ENCODE assay signal across 22 mouse cellular contexts in genomic region chr7:139093124-139093523, GRCm38 (mm10). TPM values are rescaled to one million over a fixed set of nuclear protein-coding genes. Genes with fewer than 3 reads are reported as not detected.
DNase-seq lines count a peak whose midpoint lies in the region; TF ChIP-seq lines count a peak whose summit lies in the region.
"Had no signal": no experiment of that assay in that cellular context is flagged by ENCODE, and none has a peak within 500 bp of the region (broad histone marks: within the 10 kb centered on the region; RNA-seq: fewer than 3 reads in every experiment).

No protein-coding gene starts in this region.

- peak overlapping the region; percentile 5; the same call in 1 of the 2 replicates for H3K27ac ChIP-seq in left cerebral cortex, adult 2 months
- no peak overlapping the region for H3K27ac ChIP-seq in heart, adult 2 months
- H3K27ac ChIP-seq: forebrain, embryonic 10.5 days; heart, embryonic 15.5 days; kidney, embryonic 15.5 days; limb, embryonic 12.5 days; liver, embryonic 12.5 days; neural tube, embryonic 15.5 days had no signal

- no peak for TF ChIP-seq CTCF in left cerebral cortex, adult 2 months (IDR thresholded peaks at IDR 0.05)
- no peak for TF ChIP-seq CTCF in heart, adult 2 months (IDR thresholded peaks at IDR 0.05)

- no peaks in the 10 kb centered on the region for H3K79me2 ChIP-seq in heart, adult 2 months (replicated peaks; ENCODE audit: control insufficient read depth, insufficient read depth, low read length)

- 92% methylated on average over 5 of the region's 5 CpGs for WGBS in heart, adult 2 months

- H3K27me3 ChIP-seq in heart, adult 2 months (ENCODE audit: control insufficient read depth, insufficient read depth, low read length), result no peaks in the 10 kb centered on the region
- H3K27me3 ChIP-seq: neural tube, embryonic 15.5 days had no signal

- H3K4me3 ChIP-seq in left cerebral cortex, adult 2 months, result no peak overlapping the region
- no peak overlapping the region for H3K4me3 ChIP-seq in heart, adult 2 months
- H3K4me3 ChIP-seq: forebrain, embryonic 10.5 days; heart, embryonic 15.5 days; kidney, embryonic 15.5 days; limb, embryonic 12.5 days; liver, embryonic 12.5 days; megakaryocyte, embryonic 14.5 days; myocyte; neural tube, embryonic 15.5 days had no signal

- no peaks in the 10 kb centered on the region for H3K36me3 ChIP-seq in heart, adult 2 months (ENCODE audit: control insufficient read depth, insufficient read depth, low read length)
- H3K36me3 ChIP-seq: heart, embryonic 15.5 days; liver, embryonic 12.5 days had no signal

- TF ChIP-seq EP300 in heart, adult 2 months (IDR thresholded peaks at IDR 0.05; ENCODE audit: insufficient read depth, low read depth, low read length), result no peak

- no peak overlapping the region for H3K9ac ChIP-seq in heart, adult 2 months (ENCODE audit: low read depth, low read length)
- H3K9ac ChIP-seq: heart, embryonic 15.5 days; kidney, embryonic 15.5 days; limb, embryonic 12.5 days; liver, embryonic 12.5 days; neural tube, embryonic 15.5 days had no signal

- intact Hi-C loops in left cerebral cortex, adult 2 months (cut with DNase I), result no loop called here
- intact Hi-C loops in heart, adult 2 months (cut with DNase I), result no loop called here

- no peak for TF ChIP-seq POLR2A in heart, adult 2 months (IDR thresholded peaks at IDR 0.05; ENCODE audit: insufficient read depth, low read depth, low read length)

- no peak for DNase-seq in left cerebral cortex, adult 2 months (ENCODE audit: extremely low spot score in 1 of 2, low spot score in 2 of 2)
- no peak for DNase-seq in left cerebral cortex, adult 18-20 months (ENCODE audit: low spot score in 2 of 2)
- peak; percentile 84 to 93 for DNase-seq in cerebellum, adult 18-20 months
- DNase-seq in cerebellum, adult 9-11 months, result peak; percentile 94
- DNase-seq in telencephalon, adult 2 months (ENCODE audit: low read depth, low spot score), result peak; percentile 62
- DNase-seq in heart, adult 2 months, result no peak
- DNase-seq in neural tube, embryonic 10.5 days (ENCODE audit: extremely low spot score, low spot score), result no peak
- DNase-seq: adrenal gland, adult 2 months; gastrocnemius, postnatal 14 days; heart, adult 18-20 months; heart, postnatal 4 days; lung, adult 2 months; midbrain, embryonic 14.5 days; thymus, adult 18-20 months had no signal

- no peaks in the 10 kb centered on the region for H3K4me1 ChIP-seq in heart, adult 2 months (ENCODE audit: control insufficient read depth, insufficient read depth, low read length)
- H3K4me1 ChIP-seq: heart, embryonic 15.5 days; kidney, embryonic 15.5 days; limb, embryonic 12.5 days; liver, embryonic 12.5 days; megakaryocyte, embryonic 14.5 days had no signal

RNA-seq across cellular contexts. Expression of gene Dpysl4, which starts 7.3 kb away (rescaled TPM):
- 10 to 100 TPM; 48.2 to 56.9 TPM for total RNA-seq in left cerebral cortex, adult 2 months (2021)
- total RNA-seq in left cerebral cortex, adult 18-20 months (2021), result 10 to 100 TPM; 41.8 to 46.8 TPM
- 1 to 10 TPM; 2.8 to 3.9 TPM for total RNA-seq in heart, adult 2 months (2021)
- polyA plus RNA-seq in heart, adult 2 months (2012; rRNA removed), result 10.5 and 11.0 TPM in 2 replicates
- polyA plus RNA-seq: myocyte had no signal

Comparison
In these comparisons a context has a peak if more than half of its experiments do, and no peak if none do; other contexts are left out.
1. DNase-seq: peak in cerebellum, adult 18-20 months (2 of 2), cerebellum, adult 9-11 months (single experiment) and telencephalon, adult 2 months (single experiment); none in left cerebral cortex, adult 2 months (0 of 2), left cerebral cortex, adult 18-20 months (0 of 2), heart, adult 2 months (0 of 2) and neural tube, embryonic 10.5 days (single experiment).
2. RNA of gene Dpysl4, which starts 7.3 kb away (total RNA-seq): 48.2 to 56.9 TPM in left cerebral cortex, adult 2 months and 41.8 to 46.8 TPM in left cerebral cortex, adult 18-20 months; 2.8 to 3.9 TPM in heart, adult 2 months; every median in the first group is over 4 times any median in the second.